Mouse (Mus musculus): ENCODE data around the gene Rnf223.

The Rnf223 gene

GRCm38 (mm10) chr4:156130436-156130835, at the start of gene Rnf223:
Gene Rnf223, plus strand, starts transcription at chr4:156130513.
- no peak for DNase-seq

- DNase-seq = no peak
Measured at GRCm38 (mm10) chr4:156082621-156083234, 47.6 kb upstream of the Rnf223 start.

- DNase-seq = no peak
Measured at GRCm38 (mm10) chr4:156083348-156083747, 47.0 kb upstream of the Rnf223 start.

- DNase-seq = no peak
Measured at GRCm38 (mm10) chr4:156084096-156084879, 46.0 kb upstream of the Rnf223 start.

GRCm38 (mm10) chr4:156085256-156085655, 45.1 kb upstream of the Rnf223 start:
- no peak for DNase-seq

GRCm38 (mm10) chr4:156087398-156088087, 42.8 kb upstream of the Rnf223 start:
- no peak for DNase-seq

- DNase-seq = no peak
Measured at GRCm38 (mm10) chr4:156091236-156091635, 39.1 kb upstream of the Rnf223 start.

GRCm38 (mm10) chr4:156092765-156093164, 37.5 kb upstream of the Rnf223 start:
- no peak for DNase-seq

GRCm38 (mm10) chr4:156093758-156094157, 36.6 kb upstream of the Rnf223 start:
- DNase-seq = no peak

- no peak for DNase-seq
Measured at GRCm38 (mm10) chr4:156096191-156096590, 34.1 kb upstream of the Rnf223 start.

- no peak for DNase-seq
Measured at GRCm38 (mm10) chr4:156097770-156098366, 32.4 kb upstream of the Rnf223 start.

- no peak for DNase-seq
Measured at GRCm38 (mm10) chr4:156099427-156099826, 30.9 kb upstream of the Rnf223 start.

- no peak for DNase-seq
Measured at GRCm38 (mm10) chr4:156100501-156100900, 29.8 kb upstream of the Rnf223 start.

- peak; percentile 25 for DNase-seq
Measured at GRCm38 (mm10) chr4:156101481-156101903, 28.8 kb upstream of the Rnf223 start.

GRCm38 (mm10) chr4:156103342-156103741, 27.0 kb upstream of the Rnf223 start:
- DNase-seq = no peak

- DNase-seq = peak; percentile 38
Measured at GRCm38 (mm10) chr4:156108606-156109546, 21.4 kb upstream of the Rnf223 start.

GRCm38 (mm10) chr4:156109570-156110331, 20.6 kb upstream of the Rnf223 start, which contains the start of gene 9430015G10Rik:
Gene 9430015G10Rik, plus strand, starts transcription at chr4:156109982.
- DNase-seq = peak; percentile 98

GRCm38 (mm10) chr4:156124077-156124476, 6.2 kb upstream of the Rnf223 start:
- DNase-seq = no peak

- DNase-seq = no peak
Measured at GRCm38 (mm10) chr4:156125393-156125792, 4.9 kb upstream of the Rnf223 start.

- DNase-seq = no peak
Measured at GRCm38 (mm10) chr4:156126841-156127240, 3.5 kb upstream of the Rnf223 start.

GRCm38 (mm10) chr4:156128746-156129145, 1.6 kb upstream of the Rnf223 start:
- no peak for DNase-seq

Data from thymus, postnatal 14 days (tissue).